Mouse (Mus musculus): ENCODE measurements around the gene Atad3a. TPM values are rescaled to one million over a fixed set of nuclear protein-coding genes. Genes with fewer than 3 reads are reported as not detected.
"Not testable (repeated sequence)": the region's sequence is repeated elsewhere in the genome, so short reads cannot be mapped to it uniquely, and the experiment has no call there.

Gene Atad3a
- total RNA-seq, 2 experiments from 2014 or later = 53.0 to 58.8 TPM

GRCm38 (mm10) chr4:155746575-155747490 is 14.1 kb downstream of the Atad3a start:
- no peak for TF ChIP-seq CTCF (IDR thresholded peaks at IDR 0.05)
- intact Hi-C loops (cut with DNase I) = no loop called here
- no peak overlapping the region; the same call in 1 of the 2 replicates for H3K27ac ChIP-seq

GRCm38 (mm10) chr4:155746036-155746548 is 14.8 kb downstream of the Atad3a start:
- TF ChIP-seq CTCF (IDR thresholded peaks at IDR 0.05) = no peak
- Histone ChIP-seq H3K4me3 (no peak overlapping the region), H3K27ac (no peak overlapping the region; the same call in 1 of the 2 replicates)
- intact Hi-C loops (cut with DNase I) = no loop called here
- DNase-seq (ENCODE audit: extremely low spot score in 1 of 2, low spot score in 2 of 2) = no peak

More at GRCm38 (mm10) chr4:155746575-155747490, 14.1 kb downstream of the Atad3a start:
- DNase-seq (ENCODE audit: extremely low spot score in 1 of 2, low spot score in 2 of 2) = no peak
- no peak overlapping the region for H3K4me3 ChIP-seq

- no peak for TF ChIP-seq CTCF (IDR thresholded peaks at IDR 0.05)
- Histone ChIP-seq H3K27ac (no peak overlapping the region), H3K4me3 (no peak overlapping the region)
- DNase-seq (ENCODE audit: extremely low spot score in 1 of 2, low spot score in 2 of 2) = no peak
- intact Hi-C loops (cut with DNase I) = no loop called here
Observed at GRCm38 (mm10) chr4:155745136-155745535, 15.8 kb downstream of the Atad3a start.

GRCm38 (mm10) chr4:155744474-155744873 is 16.4 kb downstream of the Atad3a start:
- H3K27ac ChIP-seq = no peak overlapping the region
- intact Hi-C loops (cut with DNase I) = no loop called here
- H3K4me3 ChIP-seq = no peak overlapping the region
- no peak for TF ChIP-seq CTCF (IDR thresholded peaks at IDR 0.05)
- DNase-seq (ENCODE audit: extremely low spot score in 1 of 2, low spot score in 2 of 2) = no peak

GRCm38 (mm10) chr4:155742684-155743083 is 18.2 kb downstream of the Atad3a start:
- Histone ChIP-seq H3K27ac (no peak overlapping the region), H3K4me3 (no peak overlapping the region)
- no peak for DNase-seq (ENCODE audit: extremely low spot score in 1 of 2, low spot score in 2 of 2)
- TF ChIP-seq CTCF (IDR thresholded peaks at IDR 0.05) = no peak
- intact Hi-C loops (cut with DNase I) = no loop called here

GRCm38 (mm10) chr4:155740681-155741080 is 20.2 kb downstream of the Atad3a start:
- intact Hi-C loops (cut with DNase I); H3K27ac ChIP-seq; DNase-seq (ENCODE audit: extremely low spot score in 1 of 2, low spot score in 2 of 2); H3K4me3 ChIP-seq: not testable (repeated sequence)

GRCm38 (mm10) chr4:155739741-155740636 is 20.9 kb downstream of the Atad3a start:
- Histone ChIP-seq H3K27ac (no peak overlapping the region; the same call in 1 of the 2 replicates), H3K4me3 (no peak overlapping the region)

GRCm38 (mm10) chr4:155739152-155739551 is 21.7 kb downstream of the Atad3a start:
- Histone ChIP-seq H3K27ac (no peak overlapping the region; the same call in 1 of the 2 replicates), H3K4me3 (no peak overlapping the region)
- no peak for DNase-seq (ENCODE audit: extremely low spot score in 1 of 2, low spot score in 2 of 2)
- no peak; the same call in 1 of the 2 replicates for TF ChIP-seq CTCF (IDR thresholded peaks at IDR 0.05)
- intact Hi-C loops (cut with DNase I) = no loop called here

More at GRCm38 (mm10) chr4:155739741-155740636, 20.9 kb downstream of the Atad3a start:
- DNase-seq (ENCODE audit: extremely low spot score in 1 of 2, low spot score in 2 of 2) = no peak
- intact Hi-C loops (cut with DNase I) = no loop called here
- no peak for TF ChIP-seq CTCF (IDR thresholded peaks at IDR 0.05)

GRCm38 (mm10) chr4:155738262-155738661 is 22.6 kb downstream of the Atad3a start:
- peak in 1 of 2 experiments; percentile 35 for DNase-seq (ENCODE audit: extremely low spot score in 1 of 2, low spot score in 2 of 2)
- TF ChIP-seq CTCF (IDR thresholded peaks at IDR 0.05) = no peak
- Histone ChIP-seq H3K4me3 (no peak overlapping the region), H3K27ac (peak overlapping the region; percentile 57)
- intact Hi-C loops (cut with DNase I) = no loop called here

- H3K27ac ChIP-seq = no peak overlapping the region
- no peak for TF ChIP-seq CTCF (IDR thresholded peaks at IDR 0.05)
- DNase-seq (ENCODE audit: extremely low spot score in 1 of 2, low spot score in 2 of 2) = no peak
- no peak overlapping the region; the same call in 1 of the 2 replicates for H3K4me3 ChIP-seq
- intact Hi-C loops (cut with DNase I) = no loop called here
Observed at GRCm38 (mm10) chr4:155736421-155736820, 24.5 kb downstream of the Atad3a start.

- no peak for DNase-seq (ENCODE audit: extremely low spot score in 1 of 2, low spot score in 2 of 2)
- H3K27ac ChIP-seq = peak overlapping the region; percentile 93
- H3K4me3 ChIP-seq = peak overlapping the region; percentile 59
- TF ChIP-seq CTCF (IDR thresholded peaks at IDR 0.05) = no peak
- intact Hi-C loops (cut with DNase I) = loop anchor here (2.0 kb wide), 1 partner anchor 31 kb away; the partner anchor contains the start of gene Ssu72
Observed at GRCm38 (mm10) chr4:155735788-155736187, 25.1 kb downstream of the Atad3a start.

Measured in left cerebral cortex, adult 2 months (tissue).